Mouse (Mus musculus) ES-E14 (cell line): Measurements from ENCODE around the gene Hs1bp3. TPM values are rescaled to one million over a fixed set of nuclear protein-coding genes. Genes with fewer than 3 reads are reported as not detected.
A peak's percentile ranks its signal among the peaks of the same experiment; 100 is the strongest.

Source experiments
- DNase-seq: peaks from one replicate; pipeline ENCODE4 v3.0.0-alpha.2; 2013; ENCODE audit warnings: low read depth, low spot score
- H3K27ac ChIP-seq: 2 replicates; pipeline ENCODE4 v1.5.1; 2012; ENCODE audit warnings: low read depth, mild to moderate bottlenecking, low read length, moderate library complexity, mixed read lengths; ENCODE audit not compliant: poor library complexity, insufficient read depth, severe bottlenecking
- H3K36me3 ChIP-seq: 2 replicates; pipeline ENCODE4 v1.6.1; 2012; ENCODE audit warnings: mild to moderate bottlenecking, low read length, moderate library complexity, mixed read lengths; ENCODE audit not compliant: control insufficient read depth, poor library complexity, insufficient read depth, severe bottlenecking
- H3K4me1 ChIP-seq, 2 experiments: fragments of 150-350 bp in 1 of 2; sonication (generic) in 1 of 2; 2 replicates each; pipeline ENCODE4 v1.6.1; 2012; ENCODE audit warnings: low read length in 2 of 2, mild to moderate bottlenecking in 1 of 2, mixed read lengths in 1 of 2; ENCODE audit not compliant: control insufficient read depth in 2 of 2, insufficient read depth in 2 of 2, poor library complexity in 1 of 2
- H3K4me3 ChIP-seq, 2 experiments: fragments of 150-350 bp in 1 of 2; sonication (generic) in 1 of 2; 2 replicates each; pipeline ENCODE4 v1.5.1; 2012; ENCODE audit warnings: low read length in 2 of 2, low read depth in 1 of 2, mild to moderate bottlenecking in 1 of 2, mixed read lengths in 1 of 2; ENCODE audit not compliant: insufficient read depth in 1 of 2, poor library complexity in 1 of 2, severe bottlenecking in 1 of 2
- H3K9ac ChIP-seq: 2 replicates; pipeline ENCODE4 v1.6.1; 2012; ENCODE audit warnings: low read depth, mild to moderate bottlenecking, low read length, mixed read lengths; ENCODE audit not compliant: poor library complexity, insufficient read depth, severe bottlenecking
- H3K9me3 ChIP-seq: fragments of 150-350 bp; sonication (generic); 2 replicates; pipeline ENCODE4 v1.6.1; 2012; ENCODE audit warnings: low read depth, mild to moderate bottlenecking, low read length; ENCODE audit not compliant: control insufficient read depth, insufficient read depth
- CHD2 ChIP-seq: IDR thresholded peaks from 2 replicates; pipeline ENCODE4 v1.6.1; 2014; ENCODE audit warnings: mild to moderate bottlenecking, low read depth, low read length, inconsistent platforms
- HCFC1 ChIP-seq: IDR thresholded peaks from 2 replicates; pipeline ENCODE4 v1.6.1; 2012; ENCODE audit warnings: low read length, inconsistent platforms, borderline replicate concordance; ENCODE audit not compliant: insufficient read depth
- MAFK ChIP-seq: IDR thresholded peaks from 2 replicates; pipeline ENCODE4 v1.6.1; 2014; ENCODE audit warnings: mild to moderate bottlenecking, low read depth, low read length, inconsistent platforms; ENCODE audit not compliant: insufficient read depth
- ZC3H11A ChIP-seq: IDR thresholded peaks from 2 replicates; pipeline ENCODE4 v1.6.1; 2012; ENCODE audit warnings: low read depth, mild to moderate bottlenecking, inconsistent platforms, low read length, borderline replicate concordance
- ZNF384 ChIP-seq: IDR thresholded peaks from 2 replicates; pipeline ENCODE4 v1.6.1; 2012; ENCODE audit warnings: low read depth, low read length, inconsistent platforms
- in situ Hi-C, 2 experiments: fragments of 600-800 bp; cut with MboI; formaldehyde crosslinking; loops; one replicate each; pipeline ENCODE4 v1.15.1; 2025; ENCODE audit warnings: low sequenced_read_pairs in 2 of 2, inconsistent platforms in 1 of 2; ENCODE audit not compliant: unreplicated experiment in 2 of 2
- total RNA-seq: library from RNA; depleted of rRNA; stranded (reverse); fragments of 300-350 nt; gene quantifications from 2 replicates; pipeline ENCODE4 v1.2.3, GENCODE M21; 2012

Gene Hs1bp3
- total RNA-seq, 1 experiment = 7.9 TPM

- Histone ChIP-seq H3K27ac (no peak overlapping the region), H3K36me3 (peaks cover 40% of the 10 kb centered on the region; the same call in 1 of the 2 replicates), H3K9me3 (no peaks in the 10 kb centered on the region), H3K4me1 (peaks cover 0 to 11% of the 10 kb centered on the region in 2 experiments; a peak in 1 of 4 replicates), H3K9ac (no peak overlapping the region), H3K4me3 (no peak overlapping the region)
- in situ Hi-C loops = loop anchor here in 1 of 2 experiments (10.0 kb wide), 1 partner anchor 187 kb away; no protein-coding TSS in a partner anchor
- no peak for DNase-seq
- TF ChIP-seq ZNF384 = no peak
These were observed 14.4 kb downstream of the Hs1bp3 start for GRCm38 (mm10) chr12:8327675-8328053.

- Histone ChIP-seq H3K9ac (no peak overlapping the region), H3K27ac (no peak overlapping the region), H3K4me1 (peaks cover 0 to 7% of the 10 kb centered on the region in 2 experiments; a peak in 1 of 4 replicates), H3K4me3 (no peak overlapping the region), H3K9me3 (no peaks in the 10 kb centered on the region), H3K36me3 (peaks cover 38% of the 10 kb centered on the region; the same call in 1 of the 2 replicates)
- in situ Hi-C loops = loop anchor here in 1 of 2 experiments (10.0 kb wide), 1 partner anchor 186 kb away; no protein-coding TSS in a partner anchor
- no peak for TF ChIP-seq ZC3H11A
- no peak for TF ChIP-seq HCFC1
- no peak for TF ChIP-seq MAFK
- TF ChIP-seq ZNF384 = no peak
- TF ChIP-seq CHD2 = no peak
- no peak for DNase-seq
These were observed 16.0 kb downstream of the Hs1bp3 start for GRCm38 (mm10) chr12:8329236-8329635.

- no peak overlapping the region for H3K4me3 ChIP-seq
- peak overlapping the region; percentile 37; the same call in 1 of the 2 replicates for H3K27ac ChIP-seq
- H3K9ac ChIP-seq = no peak overlapping the region
- DNase-seq = no peak
- no peaks in the 10 kb centered on the region for H3K9me3 ChIP-seq
- in situ Hi-C loops = no loop called here
- H3K4me1 ChIP-seq = no peaks in the 10 kb centered on the region
- no peak for TF ChIP-seq HCFC1
- TF ChIP-seq CHD2 = no peak
- TF ChIP-seq MAFK = no peak
- no peak for TF ChIP-seq ZC3H11A
- TF ChIP-seq ZNF384 = no peak
- peaks cover 37% of the 10 kb centered on the region; the same call in 1 of the 2 replicates for H3K36me3 ChIP-seq
These were observed 18.4 kb downstream of the Hs1bp3 start for GRCm38 (mm10) chr12:8331489-8332173.

- Histone ChIP-seq H3K27ac (no peak overlapping the region), H3K4me1 (no peaks in the 10 kb centered on the region), H3K9ac (no peak overlapping the region), H3K9me3 (no peaks in the 10 kb centered on the region), H3K4me3 (no peak overlapping the region), H3K36me3 (peaks cover 39% of the 10 kb centered on the region; the same call in 1 of the 2 replicates)
- in situ Hi-C loops = no loop called here
- TF ChIP-seq CHD2 (no peak), ZC3H11A (no peak), MAFK (no peak), HCFC1 (no peak), ZNF384 (no peak)
- no peak for DNase-seq
These were observed 18.9 kb downstream of the Hs1bp3 start for GRCm38 (mm10) chr12:8332174-8332542.
